Mouse (Mus musculus): Measurements from ENCODE around the gene Atxn7. TPM values are rescaled to one million over a fixed set of nuclear protein-coding genes. Genes with fewer than 3 reads are reported as not detected.

Atxn7 gene
- polyA plus RNA-seq (2012; rRNA removed), result 3.0 and 3.2 TPM in 2 replicates
- 1.1 and 1.5 TPM in 2 replicates for polyA plus RNA-seq (2014; fragmentation: Nextera tagmentation; extraction: Ambion mirVana)

- peak within 1 kb of the TSS; percentile 97 for H3K9ac ChIP-seq (replicated peaks)
- peak within 1 kb of the TSS; percentile 48 for H3K27ac ChIP-seq
- TF ChIP-seq EP300 (IDR thresholded peaks at IDR 0.05; ENCODE audit: low read depth) (no peak), CTCF (IDR thresholded peaks at IDR 0.05; ENCODE audit: low read depth) (no peak)
- no peaks in the 10 kb centered on the region for H3K36me3 ChIP-seq (replicated peaks; ENCODE audit: control insufficient read depth, insufficient read depth, low read depth)
- H3K27me3 ChIP-seq (ENCODE audit: control insufficient read depth, insufficient read depth, low read length), result no peaks in the 10 kb centered on the region
- WGBS (ENCODE audit: insufficient replicate concordance), result 1% methylated on average over 53 of the region's 56 CpGs
- no peaks in the 10 kb centered on the region for H3K9me3 ChIP-seq (ENCODE audit: control insufficient read depth, low read length)
- peak within 1 kb of the TSS; percentile 81 for H3K4me2 ChIP-seq (ENCODE audit: low read depth)
- H3K4me3 ChIP-seq (ENCODE audit: insufficient read depth in 1 of 2, low read depth in 2 of 2, low read length in 2 of 2), result peak within 1 kb of the TSS; percentile 97 to 100
- DNase-seq (ENCODE audit: low read depth in 3 of 3, low spot score in 3 of 3) (peak in 1 of 3 experiments; percentile 10), ATAC-seq (ENCODE audit: insufficient read depth) (peak; percentile 78)
- H3K4me1 ChIP-seq (replicated peaks; ENCODE audit: control insufficient read depth in 2 of 2, insufficient read depth in 2 of 2, low read length in 1 of 2), result peaks cover 4 to 8% of the 10 kb centered on the region in 2 experiments
These were observed at the start of gene Atxn7, which contains the start of gene Thoc7 for GRCm38 (mm10) chr14:13961401-13962112. TSS of gene Atxn7 (plus strand) at chr14:13961440. TSS of gene Thoc7 (minus strand) at chr14:13961852.

GRCm38 (mm10) chr14:13914387-13915082, 46.7 kb upstream of the Atxn7 start, which contains the start of gene Gm281:
TSS of gene Gm281 (minus strand) at chr14:13914478.
- H3K4me3 ChIP-seq (ENCODE audit: insufficient read depth in 1 of 2, low read depth in 2 of 2, low read length in 2 of 2), result no peak within 1 kb of the TSS
- H3K9me3 ChIP-seq (ENCODE audit: control insufficient read depth, low read length), result no peaks in the 10 kb centered on the region
- WGBS (ENCODE audit: insufficient replicate concordance), result 40% methylated on average over 1 of the region's 1 CpGs
- no peak within 1 kb of the TSS for H3K4me2 ChIP-seq (ENCODE audit: low read depth)
- H3K27ac ChIP-seq, result no peak within 1 kb of the TSS
- TF ChIP-seq CTCF (IDR thresholded peaks at IDR 0.05; ENCODE audit: low read depth), result no peak
- no peak within 1 kb of the TSS for H3K9ac ChIP-seq (replicated peaks)
- no peak for ATAC-seq (ENCODE audit: insufficient read depth)
- no peaks in the 10 kb centered on the region for H3K4me1 ChIP-seq (replicated peaks; ENCODE audit: control insufficient read depth in 2 of 2, insufficient read depth in 2 of 2, low read length in 1 of 2)
- H3K27me3 ChIP-seq (ENCODE audit: control insufficient read depth, insufficient read depth, low read length), result no peaks in the 10 kb centered on the region
- H3K36me3 ChIP-seq (replicated peaks; ENCODE audit: control insufficient read depth, insufficient read depth, low read depth), result no peaks in the 10 kb centered on the region
- DNase-seq (ENCODE audit: low read depth in 3 of 3, low spot score in 3 of 3), result no peak

- TF ChIP-seq CTCF (IDR thresholded peaks at IDR 0.05; ENCODE audit: low read depth), result no peak
- TF ChIP-seq EP300 (IDR thresholded peaks at IDR 0.05; ENCODE audit: low read depth), result no peak
- no peak overlapping the region for H3K4me3 ChIP-seq (ENCODE audit: insufficient read depth in 1 of 2, low read depth in 2 of 2, low read length in 2 of 2)
- no peaks in the 10 kb centered on the region for H3K9me3 ChIP-seq (ENCODE audit: control insufficient read depth, low read length)
- H3K9ac ChIP-seq (replicated peaks), result no peak overlapping the region
- DNase-seq (ENCODE audit: low read depth in 3 of 3, low spot score in 3 of 3), result no peak
- 51% methylated on average over 4 of the region's 4 CpGs for WGBS (ENCODE audit: insufficient replicate concordance)
- H3K4me2 ChIP-seq (ENCODE audit: low read depth), result no peak overlapping the region
- H3K4me1 ChIP-seq (replicated peaks; ENCODE audit: control insufficient read depth in 2 of 2, insufficient read depth in 2 of 2, low read length in 1 of 2), result no peaks in the 10 kb centered on the region
- no peaks in the 10 kb centered on the region for H3K36me3 ChIP-seq (replicated peaks; ENCODE audit: control insufficient read depth, insufficient read depth, low read depth)
- ATAC-seq (ENCODE audit: insufficient read depth), result no peak
- H3K27me3 ChIP-seq (ENCODE audit: control insufficient read depth, insufficient read depth, low read length), result no peaks in the 10 kb centered on the region
- no peak overlapping the region for H3K27ac ChIP-seq
These were observed 46.0 kb upstream of the Atxn7 start for GRCm38 (mm10) chr14:13915207-13915606.

- no peaks in the 10 kb centered on the region for H3K9me3 ChIP-seq (ENCODE audit: control insufficient read depth, low read length)
- 63% methylated on average over 10 of the region's 10 CpGs for WGBS (ENCODE audit: insufficient replicate concordance)
- ATAC-seq (ENCODE audit: insufficient read depth) (no peak), DNase-seq (ENCODE audit: low read depth in 3 of 3, low spot score in 3 of 3) (no peak)
- no peaks in the 10 kb centered on the region for H3K4me1 ChIP-seq (replicated peaks; ENCODE audit: control insufficient read depth in 2 of 2, insufficient read depth in 2 of 2, low read length in 1 of 2)
- no peak overlapping the region for H3K4me3 ChIP-seq (ENCODE audit: insufficient read depth in 1 of 2, low read depth in 2 of 2, low read length in 2 of 2)
- TF ChIP-seq EP300 (IDR thresholded peaks at IDR 0.05; ENCODE audit: low read depth), result no peak
- TF ChIP-seq CTCF (IDR thresholded peaks at IDR 0.05; ENCODE audit: low read depth), result no peak
- H3K4me2 ChIP-seq (ENCODE audit: low read depth), result no peak overlapping the region
- no peaks in the 10 kb centered on the region for H3K36me3 ChIP-seq (replicated peaks; ENCODE audit: control insufficient read depth, insufficient read depth, low read depth)
- H3K27me3 ChIP-seq (ENCODE audit: control insufficient read depth, insufficient read depth, low read length), result no peaks in the 10 kb centered on the region
- no peak overlapping the region for H3K27ac ChIP-seq
- H3K9ac ChIP-seq (replicated peaks), result no peak overlapping the region
These were observed 44.0 kb upstream of the Atxn7 start for GRCm38 (mm10) chr14:13917208-13917607.

GRCm38 (mm10) chr14:13917630-13918029, 43.6 kb upstream of the Atxn7 start:
- TF ChIP-seq EP300 (IDR thresholded peaks at IDR 0.05; ENCODE audit: low read depth), result no peak
- peak; percentile 64 for TF ChIP-seq CTCF (IDR thresholded peaks at IDR 0.05; ENCODE audit: low read depth)
- Histone ChIP-seq H3K4me1 (replicated peaks; ENCODE audit: control insufficient read depth in 2 of 2, insufficient read depth in 2 of 2, low read length in 1 of 2) (no peaks in the 10 kb centered on the region), H3K9ac (replicated peaks) (no peak overlapping the region), H3K27me3 (ENCODE audit: control insufficient read depth, insufficient read depth, low read length) (no peaks in the 10 kb centered on the region), H3K36me3 (replicated peaks; ENCODE audit: control insufficient read depth, insufficient read depth, low read depth) (no peaks in the 10 kb centered on the region), H3K4me3 (ENCODE audit: insufficient read depth in 1 of 2, low read depth in 2 of 2, low read length in 2 of 2) (no peak overlapping the region), H3K9me3 (ENCODE audit: control insufficient read depth, low read length) (no peaks in the 10 kb centered on the region), H3K4me2 (ENCODE audit: low read depth) (no peak overlapping the region), H3K27ac (no peak overlapping the region)
- 40% methylated on average over 3 of the region's 3 CpGs for WGBS (ENCODE audit: insufficient replicate concordance)
- ATAC-seq (ENCODE audit: insufficient read depth) (no peak), DNase-seq (ENCODE audit: low read depth in 3 of 3, low spot score in 3 of 3) (peak; percentile 19 to 31 (median 20))
